8 mouse cellular contexts compared by ENCODE assay signal in the genomic region with DNA sequence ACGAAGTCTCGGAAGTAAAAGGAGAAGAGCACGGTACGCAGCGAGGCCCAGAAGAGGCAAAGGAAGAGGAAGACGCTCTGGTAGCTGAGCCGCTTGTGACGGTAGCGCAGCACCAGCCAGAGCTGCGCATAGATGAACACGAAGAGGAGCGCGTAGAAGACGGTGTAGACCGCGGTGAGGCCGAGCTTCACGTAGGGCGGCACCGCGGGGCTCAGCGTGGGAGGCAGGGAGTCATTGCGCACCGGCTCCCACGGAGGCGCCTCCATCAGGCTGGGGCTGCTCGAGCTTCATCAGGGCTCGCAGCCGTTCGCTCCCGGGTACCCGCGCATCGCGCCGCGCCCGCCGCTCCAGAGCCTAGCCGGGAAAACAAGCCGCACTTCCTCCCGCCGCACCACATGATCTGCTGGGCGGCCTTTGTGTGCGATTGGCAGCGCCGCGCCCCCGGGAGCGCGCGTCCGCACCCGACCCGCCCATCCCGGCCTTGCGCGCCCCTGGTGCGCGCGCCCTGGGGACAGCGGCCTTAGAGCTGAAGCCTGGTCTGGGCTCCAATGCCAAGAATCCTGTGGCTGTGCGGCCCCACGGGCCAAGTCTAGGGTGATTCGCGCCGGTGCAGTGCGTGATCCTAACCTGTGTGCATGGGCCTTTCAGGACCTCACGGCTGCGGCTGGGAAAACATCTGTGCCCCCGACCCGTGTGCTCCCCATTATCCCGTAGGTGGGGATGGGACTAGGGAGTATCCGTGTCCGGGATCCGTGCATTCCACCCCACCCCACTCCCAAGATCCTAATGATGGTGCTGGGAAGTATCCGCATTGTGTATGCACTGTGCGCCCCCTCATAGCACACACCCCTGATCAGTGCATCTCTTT. TPM values are rescaled to one million over a fixed set of nuclear protein-coding genes. Genes with fewer than 3 reads are reported as not detected.
A peak's percentile ranks its signal among the peaks of the same experiment; 100 is the strongest.
DNase-seq lines count a peak whose midpoint lies in the region; ATAC-seq and TF ChIP-seq lines count a peak whose summit lies in the region.
"Not testable (repeated sequence)": the region's sequence is repeated elsewhere in the genome, so short reads cannot be mapped to it uniquely, and the experiment has no call there.

A gene (minus strand): TSS at position 787 of the 868 bp plus-strand sequence.

- TF ChIP-seq EP300 in liver, postnatal 0 days (IDR thresholded peaks at IDR 0.05; ENCODE audit: low read depth), result not testable (repeated sequence)

- peak within 1 kb of the TSS; percentile 48 for H3K4me2 ChIP-seq in hindbrain, embryonic 12.5 days (replicated peaks)
- H3K4me2 ChIP-seq in liver, postnatal 0 days (ENCODE audit: low read depth, low read length), result peak within 1 kb of the TSS; percentile 55
- peak within 1 kb of the TSS; percentile 52 for H3K4me2 ChIP-seq in neural tube, embryonic 12.5 days (replicated peaks)

- not testable (repeated sequence) for H3K27ac ChIP-seq in hindbrain, embryonic 12.5 days; liver, postnatal 0 days (ENCODE audit: low read depth); neural tube, embryonic 12.5 days; testis, adult 2 months (ENCODE audit: control insufficient read depth, insufficient read depth, low read depth, low read length)

- ATAC-seq in common myeloid progenitor, adult 5-6 weeks (replicated peaks; ENCODE audit: low read depth, poor library complexity, severe bottlenecking), result peak; percentile 69
- peak; percentile 92 for ATAC-seq in hindbrain, embryonic 12.5 days (ENCODE audit: low FRiP score)
- ATAC-seq in liver, postnatal 0 days, result peak; percentile 88
- ATAC-seq in neural tube, embryonic 12.5 days (ENCODE audit: low FRiP score, low read depth), result peak; percentile 91

- peak within 1 kb of the TSS; percentile 42 for H3K4me3 ChIP-seq in hindbrain, embryonic 12.5 days
- peak within 1 kb of the TSS; percentile 31 for H3K4me3 ChIP-seq in liver, postnatal 0 days (ENCODE audit: low read depth, low read length)
- peak within 1 kb of the TSS; percentile 35 for H3K4me3 ChIP-seq in neural tube, embryonic 12.5 days
- peak within 1 kb of the TSS; percentile 27 for H3K4me3 ChIP-seq in testis, adult 2 months (ENCODE audit: control insufficient read depth, low read depth, low read length)

- not testable (repeated sequence) for H3K27me3 ChIP-seq in hindbrain, embryonic 12.5 days; liver, postnatal 0 days (ENCODE audit: insufficient read depth, low read length); neural tube, embryonic 12.5 days (replicated peaks); testis, adult 2 months (ENCODE audit: control insufficient read depth, insufficient read depth, low read length)

- not testable (repeated sequence) for H3K36me3 ChIP-seq in hindbrain, embryonic 12.5 days; liver, postnatal 0 days (replicated peaks; ENCODE audit: insufficient read depth, low read length); neural tube, embryonic 12.5 days; testis, adult 2 months (ENCODE audit: control insufficient read depth, insufficient read depth, low read length)

- not testable (repeated sequence) for H3K4me1 ChIP-seq in hindbrain, embryonic 12.5 days; liver, postnatal 0 days (ENCODE audit: insufficient read depth); neural tube, embryonic 12.5 days; testis, adult 2 months (ENCODE audit: control insufficient read depth, insufficient read depth, low read length)

- H3K9ac ChIP-seq in hindbrain, embryonic 12.5 days, result peak within 1 kb of the TSS; percentile 53; the same call in 1 of the 2 replicates
- not testable (repeated sequence) for H3K9ac ChIP-seq in liver, postnatal 0 days (replicated peaks)
- H3K9ac ChIP-seq in neural tube, embryonic 12.5 days, result peak within 1 kb of the TSS; percentile 48; the same call in 1 of the 2 replicates

- TF ChIP-seq POLR2A in testis, adult 2 months (IDR thresholded peaks at IDR 0.05; ENCODE audit: control insufficient read depth, low read depth, low read length), result not testable (repeated sequence)

- H3K9me3 ChIP-seq in hindbrain, embryonic 12.5 days (replicated peaks); liver, postnatal 0 days (ENCODE audit: low read length); neural tube, embryonic 12.5 days: not testable (repeated sequence)

- not testable (repeated sequence) for TF ChIP-seq CTCF in liver, postnatal 0 days (IDR thresholded peaks at IDR 0.05; ENCODE audit: low read depth); testis, adult 2 months (IDR thresholded peaks at IDR 0.05; ENCODE audit: control insufficient read depth, insufficient read depth, insufficient replicate concordance, low read depth, low read length)

- peak; percentile 3 for DNase-seq in T-cell, adult 2 months (ENCODE audit: low spot score)
- peak; percentile 26 for DNase-seq in gastrocnemius, adult 18-20 months (ENCODE audit: low spot score)
- DNase-seq in layer of hippocampus, adult 9-10 months (ENCODE audit: low spot score), result peak; percentile 27
- DNase-seq in liver, postnatal 0 days, result peak; percentile 37

- under 1% methylated on average over 59 of the region's 78 CpGs for WGBS in hindbrain, embryonic 12.5 days
- under 1% methylated on average over 33 of the region's 78 CpGs for WGBS in liver, postnatal 0 days (ENCODE audit: insufficient replicate concordance)
- under 1% methylated on average over 61 of the region's 78 CpGs for WGBS in neural tube, embryonic 12.5 days

RNA-seq across cellular contexts. Expression of the gene that starts here (rescaled TPM):
- 0.39 and 0.73 TPM in 2 replicates for total RNA-seq in common myeloid progenitor, adult 5-6 weeks (2017)
- total RNA-seq in gastrocnemius, adult 18-20 months (2021), result 1 to 10 TPM; 2.0 to 4.6 TPM
- 28.1 and 30.1 TPM in 2 replicates for polyA plus RNA-seq in hindbrain, embryonic 12.5 days (2016; fragmentation: Nextera tagmentation; extraction: Ambion mirVana)
- 2.2 and 3.6 TPM in 2 replicates for polyA plus RNA-seq in liver, postnatal 0 days (2015; fragmentation: Nextera tagmentation; extraction: Ambion mirVana)
- 26.2 and 26.5 TPM in 2 replicates for polyA plus RNA-seq in neural tube, embryonic 12.5 days (2016; fragmentation: Nextera tagmentation; extraction: Ambion mirVana)
- 3.9 and 9.5 TPM in 2 replicates for polyA plus RNA-seq in testis, adult 2 months (2012; rRNA removed)

Comparison
In these comparisons a context has a peak if more than half of its experiments do, and no peak if none do; other contexts are left out.
1. Peak in ATAC-seq in common myeloid progenitor, adult 5-6 weeks; RNA of the gene not detected or under 1 TPM.